Mouse (Mus musculus): ENCODE results near the gene Ctrc. TPM values are rescaled to one million over a fixed set of nuclear protein-coding genes. Genes with fewer than 3 reads are reported as not detected.
A peak's percentile ranks its signal among the peaks of the same experiment; 100 is the strongest.

Ctrc gene
- polyA plus RNA-seq, 1 experiment: not detected

DNA sequence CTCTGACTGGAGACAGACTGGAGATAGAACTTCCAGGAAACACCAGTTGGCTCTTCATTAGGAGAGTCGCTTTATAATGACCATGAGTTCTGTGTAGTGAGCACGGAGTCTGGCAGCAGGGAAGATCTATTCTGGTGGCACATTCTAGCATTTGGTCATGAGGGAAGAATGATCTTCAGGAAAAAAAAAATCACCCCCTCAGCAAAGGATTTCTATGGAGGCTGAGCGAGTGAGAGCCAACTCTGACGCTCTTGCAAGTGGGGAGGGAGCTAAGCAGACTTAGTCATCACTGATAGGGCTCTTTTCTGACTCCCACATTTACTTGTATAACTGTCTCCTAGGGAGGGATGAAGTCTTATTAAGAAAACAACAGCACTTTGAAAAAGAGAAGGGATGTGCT is 32.9 kb upstream of the Ctrc start:
- no peak for TF ChIP-seq CTCF (IDR thresholded peaks at IDR 0.05; ENCODE audit: insufficient read depth, low read depth, low read length)
- H3K4me3 ChIP-seq (ENCODE audit: insufficient read depth, low read depth, low read length): no peak overlapping the region
- no peak overlapping the region for H3K27ac ChIP-seq (ENCODE audit: insufficient read depth, low read depth, low read length)
- 32% methylated on average over 4 of the region's 4 CpGs for WGBS
- peaks cover 10% of the 10 kb centered on the region for H3K4me1 ChIP-seq (ENCODE audit: control insufficient read depth, insufficient read depth, low read length)

DNA sequence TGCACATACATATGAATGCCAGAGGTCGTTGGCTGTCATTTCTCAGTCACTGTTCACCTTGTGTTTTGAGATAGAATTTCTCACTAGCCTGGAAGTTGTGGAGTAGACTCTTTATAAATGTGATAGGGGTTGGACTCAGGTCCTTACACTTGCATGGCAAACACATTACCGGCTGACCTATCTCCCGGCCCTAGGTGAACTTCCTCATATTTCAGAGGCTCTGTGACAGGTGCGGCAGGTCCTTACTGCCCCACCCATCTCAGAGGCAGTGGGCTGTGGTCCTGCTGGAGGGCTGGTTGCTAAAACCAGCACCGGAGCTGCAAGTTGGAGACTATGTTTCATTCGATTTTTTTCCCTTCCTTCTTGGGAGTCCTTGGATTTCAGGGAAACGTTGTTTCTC is 32.5 kb upstream of the Ctrc start:
- WGBS: 72% methylated on average over 7 of the region's 7 CpGs
- TF ChIP-seq POLR2A (IDR thresholded peaks at IDR 0.05; ENCODE audit: insufficient read depth, low read depth, low read length) (no peak), CTCF (IDR thresholded peaks at IDR 0.05; ENCODE audit: insufficient read depth, low read depth, low read length) (no peak)
- H3K4me1 ChIP-seq (ENCODE audit: control insufficient read depth, insufficient read depth, low read length): peaks cover 10% of the 10 kb centered on the region
- no peak overlapping the region for H3K4me3 ChIP-seq (ENCODE audit: insufficient read depth, low read depth, low read length)
- H3K27ac ChIP-seq (ENCODE audit: insufficient read depth, low read depth, low read length): no peak overlapping the region

- WGBS: 27% methylated on average over 8 of the region's 8 CpGs
- TF ChIP-seq POLR2A (IDR thresholded peaks at IDR 0.05; ENCODE audit: insufficient read depth, low read depth, low read length): no peak
- TF ChIP-seq CTCF (IDR thresholded peaks at IDR 0.05; ENCODE audit: insufficient read depth, low read depth, low read length): no peak
- H3K27ac ChIP-seq (ENCODE audit: insufficient read depth, low read depth, low read length): no peak overlapping the region
- H3K4me3 ChIP-seq (ENCODE audit: insufficient read depth, low read depth, low read length): peak overlapping the region; percentile 87
- peaks cover 39% of the 10 kb centered on the region for H3K4me1 ChIP-seq (ENCODE audit: control insufficient read depth, insufficient read depth, low read length)
Observed at GRCm38 (mm10) chr4:141875481-141876108, 29.4 kb upstream of the Ctrc start.

GRCm38 (mm10) chr4:141874601-141875460 is 28.7 kb upstream of the Ctrc start, which contains the start of gene Efhd2:
Gene Efhd2, minus strand, starts transcription at chr4:141874920.
- peak within 1 kb of the TSS; percentile 87 for H3K4me3 ChIP-seq (ENCODE audit: insufficient read depth, low read depth, low read length)
- peak; percentile 93 for TF ChIP-seq POLR2A (IDR thresholded peaks at IDR 0.05; ENCODE audit: insufficient read depth, low read depth, low read length)
- no peak for TF ChIP-seq CTCF (IDR thresholded peaks at IDR 0.05; ENCODE audit: insufficient read depth, low read depth, low read length)
- H3K4me1 ChIP-seq (ENCODE audit: control insufficient read depth, insufficient read depth, low read length): peaks cover 47% of the 10 kb centered on the region
- peak within 1 kb of the TSS; percentile 34 for H3K27ac ChIP-seq (ENCODE audit: insufficient read depth, low read depth, low read length)
- WGBS: under 1% methylated on average over 73 of the region's 73 CpGs

GRCm38 (mm10) chr4:141874111-141874600 is 28.0 kb upstream of the Ctrc start:
- TF ChIP-seq CTCF (IDR thresholded peaks at IDR 0.05; ENCODE audit: insufficient read depth, low read depth, low read length) (no peak), POLR2A (IDR thresholded peaks at IDR 0.05; ENCODE audit: insufficient read depth, low read depth, low read length) (no peak)
- Histone ChIP-seq H3K4me1 (ENCODE audit: control insufficient read depth, insufficient read depth, low read length) (peaks cover 52% of the 10 kb centered on the region), H3K4me3 (ENCODE audit: insufficient read depth, low read depth, low read length) (peak overlapping the region; percentile 87), H3K27ac (ENCODE audit: insufficient read depth, low read depth, low read length) (peak overlapping the region; percentile 34)
- under 1% methylated on average over 19 of the region's 19 CpGs for WGBS

GRCm38 (mm10) chr4:141872977-141873376 is 26.8 kb upstream of the Ctrc start:
- 49% methylated on average over 9 of the region's 9 CpGs for WGBS
- H3K27ac ChIP-seq (ENCODE audit: insufficient read depth, low read depth, low read length): peak overlapping the region; percentile 59
- H3K4me3 ChIP-seq (ENCODE audit: insufficient read depth, low read depth, low read length): peak overlapping the region; percentile 87
- H3K4me1 ChIP-seq (ENCODE audit: control insufficient read depth, insufficient read depth, low read length): peaks cover 59% of the 10 kb centered on the region
- TF ChIP-seq POLR2A (IDR thresholded peaks at IDR 0.05; ENCODE audit: insufficient read depth, low read depth, low read length) (no peak), CTCF (IDR thresholded peaks at IDR 0.05; ENCODE audit: insufficient read depth, low read depth, low read length) (no peak)

GRCm38 (mm10) chr4:141871909-141872308 is 25.8 kb upstream of the Ctrc start:
- peak overlapping the region; percentile 87 for H3K4me3 ChIP-seq (ENCODE audit: insufficient read depth, low read depth, low read length)
- no peak for TF ChIP-seq POLR2A (IDR thresholded peaks at IDR 0.05; ENCODE audit: insufficient read depth, low read depth, low read length)
- TF ChIP-seq CTCF (IDR thresholded peaks at IDR 0.05; ENCODE audit: insufficient read depth, low read depth, low read length): no peak
- WGBS: 53% methylated on average over 9 of the region's 9 CpGs
- peak overlapping the region; percentile 61 for H3K27ac ChIP-seq (ENCODE audit: insufficient read depth, low read depth, low read length)
- peaks cover 70% of the 10 kb centered on the region for H3K4me1 ChIP-seq (ENCODE audit: control insufficient read depth, insufficient read depth, low read length)

DNA sequence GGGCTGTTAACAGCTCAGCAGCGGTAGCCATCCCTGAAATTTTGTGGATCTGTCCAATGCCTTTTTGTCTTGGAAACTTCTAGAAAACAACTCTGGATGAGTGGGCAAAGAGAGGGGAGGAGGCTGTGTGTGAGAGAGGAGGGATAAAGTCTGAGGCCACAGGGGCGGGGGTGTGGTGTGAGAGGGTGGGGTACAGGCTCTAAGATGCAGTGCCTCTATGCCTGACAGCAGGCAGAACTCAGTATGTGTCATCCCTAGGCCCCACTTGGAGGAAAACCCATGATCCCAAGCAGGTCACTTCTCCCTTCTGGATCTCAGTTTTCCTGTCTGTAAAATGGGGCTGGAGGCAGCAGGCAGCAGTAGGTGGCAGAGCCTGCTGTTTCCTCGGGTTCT is 25.2 kb upstream of the Ctrc start:
- TF ChIP-seq POLR2A (IDR thresholded peaks at IDR 0.05; ENCODE audit: insufficient read depth, low read depth, low read length) (no peak), CTCF (IDR thresholded peaks at IDR 0.05; ENCODE audit: insufficient read depth, low read depth, low read length) (no peak)
- H3K4me3 ChIP-seq (ENCODE audit: insufficient read depth, low read depth, low read length): peak overlapping the region; percentile 87; the same call in 1 of the 2 replicates
- WGBS: 71% methylated on average over 3 of the region's 3 CpGs
- peaks cover 76% of the 10 kb centered on the region for H3K4me1 ChIP-seq (ENCODE audit: control insufficient read depth, insufficient read depth, low read length)
- peak overlapping the region; percentile 61 for H3K27ac ChIP-seq (ENCODE audit: insufficient read depth, low read depth, low read length)

Data from olfactory bulb, adult 2 months (tissue).